Mouse (Mus musculus): ENCODE measurements around the gene Arhgap9.
A peak's percentile ranks its signal among the peaks of the same experiment; 100 is the strongest.

GRCm38 (mm10) chr10:127290307-127290929 lies 31.3 kb upstream of the Arhgap9 start:
- TF ChIP-seq CTCF (IDR thresholded peaks at IDR 0.05; ENCODE audit: insufficient read depth, low read length) (no peak), POLR2A (IDR thresholded peaks at IDR 0.05; ENCODE audit: borderline replicate concordance, extremely low read depth, low read depth, low read length) (peak; percentile 97)

All from lung, adult 2 months (tissue).